Mouse (Mus musculus) heart, postnatal 36 days (tissue): ENCODE measurements around the gene Cd9. TPM values are rescaled to one million over a fixed set of nuclear protein-coding genes. Genes with fewer than 3 reads are reported as not detected.
"Not testable (repeated sequence)": the region's sequence is repeated elsewhere in the genome, so short reads cannot be mapped to it uniquely, and the experiment has no call there.

Source experiments
- DNase-seq, 2 experiments: peaks; one replicate each; pipeline ENCODE4 v3.0.0; 2021 to 2022
- intact Hi-C: fragments of 180-260 bp; cut with DNase I; formaldehyde crosslinking; loops from one replicate; pipeline ENCODE4 v1.15.1; 2025
- total RNA-seq, 2 experiments: library from RNA; stranded (reverse); gene quantifications; 2 replicates each; pipeline ENCODE4 v1.2.3; 2021

Cd9 gene
- total RNA-seq, 2 experiments from 2014 or later = 54.7 to 59.2 TPM

GRCm38 (mm10) chr6:125503186-125503802 lies 8.7 kb upstream of the Cd9 start:
- DNase-seq = no peak
- intact Hi-C loops = no loop called here

GRCm38 (mm10) chr6:125498062-125498461 lies 3.5 kb upstream of the Cd9 start:
- intact Hi-C loops = loop anchor here (1.0 to 2.0 kb wide), 2 partner anchors 72 to 103 kb away; no protein-coding TSS in a partner anchor
- no peak for DNase-seq

GRCm38 (mm10) chr6:125496417-125496816 lies 1.8 kb upstream of the Cd9 start:
- no peak for DNase-seq
- intact Hi-C loops = no loop called here

- intact Hi-C loops = no loop called here
- DNase-seq = no peak
Measured at GRCm38 (mm10) chr6:125495361-125495760, 770 bp upstream of the Cd9 start.

- intact Hi-C loops = no loop called here
- peak in 1 of 2 experiments; percentile 49 for DNase-seq
Measured at GRCm38 (mm10) chr6:125493147-125493546, 1.4 kb downstream of the Cd9 start.

- intact Hi-C loops = no loop called here
- no peak for DNase-seq
Measured at GRCm38 (mm10) chr6:125492664-125493063, 1.9 kb downstream of the Cd9 start.

- no peak for DNase-seq
- intact Hi-C loops = no loop called here
Measured at GRCm38 (mm10) chr6:125492033-125492432, 2.6 kb downstream of the Cd9 start.

GRCm38 (mm10) chr6:125491393-125491792 lies 3.2 kb downstream of the Cd9 start:
- no peak for DNase-seq
- intact Hi-C loops = no loop called here

- no peak for DNase-seq
- intact Hi-C loops = no loop called here
Measured at GRCm38 (mm10) chr6:125489881-125490559, 4.6 kb downstream of the Cd9 start.

- no peak for DNase-seq
- intact Hi-C loops = no loop called here
Measured at GRCm38 (mm10) chr6:125485589-125485988, 9.0 kb downstream of the Cd9 start.

- no peak for DNase-seq
- intact Hi-C loops = no loop called here
Measured at GRCm38 (mm10) chr6:125484721-125485120, 9.9 kb downstream of the Cd9 start.

GRCm38 (mm10) chr6:125484313-125484660 lies 10.3 kb downstream of the Cd9 start:
- intact Hi-C loops, DNase-seq: not testable (repeated sequence)

GRCm38 (mm10) chr6:125483515-125484312 lies 10.9 kb downstream of the Cd9 start:
- intact Hi-C loops = no loop called here
- DNase-seq = no peak

- intact Hi-C loops = no loop called here
- no peak for DNase-seq
Measured at GRCm38 (mm10) chr6:125482427-125482831, 12.2 kb downstream of the Cd9 start.

- peak in 1 of 2 experiments; percentile 47 for DNase-seq
- intact Hi-C loops = no loop called here
Measured at GRCm38 (mm10) chr6:125481667-125482390, 12.8 kb downstream of the Cd9 start.

GRCm38 (mm10) chr6:125480396-125481361 lies 13.9 kb downstream of the Cd9 start:
- DNase-seq = no peak
- intact Hi-C loops = no loop called here

GRCm38 (mm10) chr6:125479359-125479758 lies 15.2 kb downstream of the Cd9 start:
- intact Hi-C loops = no loop called here

GRCm38 (mm10) chr6:125478135-125479128 lies 16.2 kb downstream of the Cd9 start:
- intact Hi-C loops = no loop called here

More at GRCm38 (mm10) chr6:125479359-125479758, 15.2 kb downstream of the Cd9 start:
- DNase-seq = no peak

More at GRCm38 (mm10) chr6:125478135-125479128, 16.2 kb downstream of the Cd9 start:
- DNase-seq = no peak
